Mouse (Mus musculus): ENCODE data around the gene Wdr26.

Gene Wdr26

GRCm38 (mm10) chr1:181234326-181235035, 22.7 kb upstream of the Wdr26 start:
- no peak for DNase-seq

DNA sequence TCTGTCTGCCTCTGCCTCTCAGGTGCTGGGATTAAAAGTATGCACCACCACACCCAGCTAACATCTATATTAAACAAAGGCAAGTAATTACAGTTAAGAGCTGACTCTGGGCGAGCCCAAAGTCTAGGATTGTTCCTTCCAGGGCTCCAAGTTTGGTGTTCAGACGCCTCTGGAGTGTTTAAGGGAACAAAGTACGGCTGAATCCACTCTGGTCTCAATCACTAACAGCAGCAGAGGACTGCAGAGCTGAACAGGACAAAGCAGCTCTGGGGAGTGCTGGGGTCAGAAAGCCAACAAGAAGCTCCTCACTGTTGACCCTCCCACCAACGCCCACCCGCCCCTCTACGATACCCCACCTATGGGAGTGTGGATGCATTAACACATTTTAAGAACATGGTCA, 21.9 kb upstream of the Wdr26 start:
- DNase-seq = no peak

- peak; percentile 46 for DNase-seq
Observed at GRCm38 (mm10) chr1:181232307-181233027, 20.7 kb upstream of the Wdr26 start.

DNA sequence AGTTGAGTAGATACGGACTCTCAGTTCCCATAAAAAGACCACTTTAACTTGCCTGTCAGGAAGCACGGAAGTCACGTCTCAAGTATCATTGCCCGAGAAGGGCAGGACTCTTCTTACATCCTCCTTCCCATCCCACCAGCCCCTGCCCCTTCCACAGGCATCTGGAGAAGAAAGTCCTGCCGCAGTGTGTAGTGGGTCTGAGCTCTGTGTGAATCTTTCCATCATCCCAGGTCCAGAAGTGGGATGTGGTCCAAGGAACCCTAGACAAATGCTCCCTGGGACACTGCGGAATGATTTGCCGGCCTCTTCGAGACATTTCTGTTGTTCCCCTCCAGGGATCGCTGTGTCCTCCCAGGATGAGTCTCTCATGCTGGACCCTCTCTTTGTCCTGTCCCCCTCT, 20.0 kb upstream of the Wdr26 start:
- no peak for DNase-seq

GRCm38 (mm10) chr1:181231262-181231661, 19.5 kb upstream of the Wdr26 start:
- no peak for DNase-seq

DNA sequence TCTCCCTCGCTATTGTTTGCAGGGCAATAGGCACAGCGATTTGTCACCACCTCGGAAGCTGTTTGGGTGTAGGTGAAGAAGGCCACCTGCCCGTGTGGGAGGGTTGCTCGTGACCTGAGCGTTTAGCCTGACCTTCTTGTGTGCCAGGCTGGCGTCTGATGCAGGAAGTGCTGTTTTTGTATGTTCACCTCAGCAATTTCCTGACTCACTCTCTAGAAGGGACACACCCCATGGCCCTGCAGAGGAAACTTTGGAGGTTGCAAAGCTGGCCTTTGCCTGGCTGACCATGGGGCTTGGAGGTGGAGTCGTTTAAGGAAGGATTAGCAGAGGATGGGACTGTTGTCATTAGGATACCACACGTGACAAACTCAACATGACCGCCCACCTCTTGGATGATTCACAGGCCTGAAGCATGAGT, 18.9 kb upstream of the Wdr26 start:
- DNase-seq = no peak

DNA sequence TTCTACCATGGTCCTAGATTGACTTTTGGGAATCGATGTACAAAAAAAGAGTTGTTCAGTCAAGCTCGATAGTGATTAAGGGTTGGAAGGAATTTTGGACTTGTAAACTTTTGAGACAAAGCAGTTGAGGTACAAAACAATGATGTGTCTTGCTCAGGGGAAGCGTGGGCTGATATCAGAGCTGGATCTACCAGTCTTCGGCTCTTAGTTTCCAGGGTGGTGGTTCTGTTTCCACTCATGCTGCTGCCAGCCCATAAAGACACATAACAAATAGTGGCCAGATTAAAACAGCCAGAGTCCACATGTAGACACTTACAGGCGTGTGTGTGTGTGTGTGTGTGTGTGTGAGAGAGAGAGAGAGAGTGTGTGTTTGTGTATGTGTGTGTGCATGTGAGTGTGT, 17.2 kb upstream of the Wdr26 start:
- DNase-seq = no peak

- DNase-seq = no peak
Observed at GRCm38 (mm10) chr1:181228591-181228990, 16.8 kb upstream of the Wdr26 start.

DNA sequence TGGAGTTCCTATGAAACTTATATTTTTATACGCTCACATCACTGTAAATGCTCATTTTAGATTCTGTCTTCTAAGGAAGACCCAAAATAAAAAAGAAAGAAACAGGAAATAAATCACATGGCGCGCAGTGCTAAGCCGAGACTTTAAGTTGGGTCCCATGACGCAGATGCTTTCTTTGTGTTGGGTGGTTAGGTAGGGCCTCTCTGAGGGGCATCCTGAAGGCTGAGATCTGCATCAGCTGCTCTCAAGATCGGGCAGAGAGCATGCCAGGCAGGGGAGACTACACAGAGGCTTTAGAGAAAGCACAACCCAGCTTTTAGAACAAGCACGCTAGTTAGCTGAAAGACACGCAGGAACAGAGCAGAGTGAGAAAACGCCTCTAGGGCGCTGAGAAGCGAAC, 16.0 kb upstream of the Wdr26 start:
- DNase-seq = no peak

- no peak for DNase-seq
Observed at GRCm38 (mm10) chr1:181226850-181227249, 15.0 kb upstream of the Wdr26 start.

GRCm38 (mm10) chr1:181225281-181225680, 13.5 kb upstream of the Wdr26 start:
- DNase-seq = no peak

DNA sequence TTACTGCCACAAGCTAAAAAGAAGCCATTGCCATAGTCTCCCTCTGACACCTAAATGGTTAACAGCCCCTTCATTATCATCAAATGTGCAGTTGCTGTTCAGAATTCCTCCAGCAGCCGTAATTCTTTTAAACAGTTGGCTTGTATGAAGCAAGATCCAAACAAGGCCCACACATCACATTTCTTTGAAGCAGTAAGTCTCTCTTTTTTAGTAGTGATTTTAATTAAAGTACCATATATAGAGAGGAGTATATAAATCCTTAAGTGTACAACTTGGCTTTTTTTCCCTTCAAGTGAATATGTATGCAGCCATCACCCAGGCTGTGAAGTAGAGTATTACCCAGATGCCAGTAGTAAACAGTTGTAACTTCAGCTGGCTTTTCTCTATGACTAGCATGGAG, 10.2 kb upstream of the Wdr26 start:
- no peak for DNase-seq

DNA sequence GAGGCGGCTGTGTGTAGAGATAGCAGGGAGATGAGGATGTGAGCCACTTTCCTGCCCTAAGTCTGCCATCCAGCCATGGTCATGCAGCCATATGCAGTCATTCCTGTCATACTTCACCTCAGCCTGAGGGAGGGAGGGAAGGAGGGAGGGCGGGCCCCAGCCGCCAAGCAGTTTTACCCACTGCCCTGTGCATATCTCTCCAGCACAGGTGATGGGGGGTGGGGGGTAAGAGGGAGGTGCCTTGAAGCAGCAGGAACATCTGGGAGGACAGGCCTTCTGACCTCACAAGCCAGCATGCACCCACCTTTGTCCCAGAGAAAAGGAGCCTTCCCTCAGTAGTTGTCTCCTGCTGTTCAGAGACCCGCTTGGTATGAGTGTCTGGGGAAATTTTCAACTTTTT, 4.5 kb upstream of the Wdr26 start:
- DNase-seq = no peak

DNA sequence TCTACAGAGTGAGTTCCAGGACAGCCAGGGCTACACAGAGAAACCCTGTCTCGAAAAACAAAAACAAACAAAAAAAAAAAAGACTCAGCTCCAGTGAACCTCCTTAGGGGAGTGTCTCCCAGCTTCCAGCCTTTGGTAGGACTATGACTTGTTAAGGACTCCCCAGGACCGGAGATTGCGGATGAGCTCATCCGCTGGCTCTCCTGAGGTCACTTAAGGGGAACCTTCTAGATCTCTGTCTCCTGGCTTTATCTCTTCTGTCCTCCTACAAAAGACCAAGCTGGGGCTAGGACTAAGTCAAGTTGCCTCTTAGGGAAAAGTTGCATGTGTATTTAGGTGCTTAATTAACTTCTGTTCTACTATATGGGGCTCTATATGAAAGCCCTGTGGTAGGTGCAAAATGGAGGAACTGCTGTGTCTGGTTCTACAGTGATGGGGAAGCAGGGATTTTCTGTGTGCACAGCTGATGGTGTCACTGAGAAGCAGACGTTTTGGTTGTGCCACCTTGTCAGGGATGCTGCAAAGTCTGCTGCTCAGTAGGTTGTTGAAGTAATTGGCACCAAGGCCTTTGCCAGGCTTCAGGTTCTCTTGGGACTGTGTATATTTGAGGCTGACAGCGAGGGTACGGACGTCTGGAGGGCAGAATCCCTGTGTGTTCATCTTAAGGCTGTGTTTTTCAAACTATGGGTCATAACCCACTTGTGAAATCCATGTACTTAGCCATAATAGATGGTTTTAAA, 2.7 kb upstream of the Wdr26 start:
- DNase-seq = no peak

GRCm38 (mm10) chr1:181211403-181211919, 340 bp downstream of the Wdr26 start:
- peak; percentile 44 for DNase-seq

DNA sequence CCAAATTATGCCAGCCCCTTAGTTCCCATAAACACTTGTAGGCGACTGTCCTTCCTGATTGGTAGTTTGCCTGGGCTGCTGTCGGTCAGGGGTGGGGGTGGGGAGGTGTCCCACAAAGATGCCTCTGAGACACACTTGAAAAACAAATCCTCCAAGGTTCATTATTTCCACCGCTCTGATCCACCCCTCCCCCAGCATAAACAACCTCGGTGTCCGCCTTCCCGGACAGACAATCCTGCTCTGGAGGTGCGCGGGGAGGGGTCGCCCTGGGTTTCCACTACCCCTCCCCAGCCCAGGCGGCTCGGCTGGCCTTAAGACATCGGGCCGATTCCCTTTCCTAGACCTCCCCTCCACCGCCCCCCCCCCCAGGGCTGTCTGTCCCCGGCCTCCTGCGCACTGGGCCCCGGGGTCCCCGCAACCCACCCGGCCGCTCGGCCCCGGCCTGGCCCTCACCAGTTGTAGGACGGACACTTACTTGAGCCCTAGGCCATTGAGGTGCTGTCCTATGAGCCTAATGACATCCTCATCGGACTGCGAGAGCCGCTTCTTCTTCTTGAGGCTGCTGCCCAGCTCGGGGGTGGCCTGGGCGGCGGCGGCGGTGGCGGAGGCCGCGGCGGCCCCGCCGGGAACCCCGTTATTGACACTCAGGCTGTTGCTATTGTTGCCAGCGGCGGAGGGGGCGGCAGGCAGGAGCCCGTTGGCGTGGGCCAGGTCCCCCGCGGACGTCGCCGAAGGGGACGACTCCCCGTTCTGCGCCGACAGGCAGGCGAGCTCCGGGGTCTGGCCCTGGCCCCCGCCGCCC, 999 bp downstream of the Wdr26 start:
- peak; percentile 41 for DNase-seq

- no peak for DNase-seq
Observed at GRCm38 (mm10) chr1:181210147-181210546, 1.7 kb downstream of the Wdr26 start.

- DNase-seq = no peak
Observed at GRCm38 (mm10) chr1:181199446-181199845, 12.4 kb downstream of the Wdr26 start.

- DNase-seq = no peak
Observed at GRCm38 (mm10) chr1:181188925-181189324, 22.9 kb downstream of the Wdr26 start.

GRCm38 (mm10) chr1:181170210-181170609, 41.6 kb downstream of the Wdr26 start:
- DNase-seq = no peak

GRCm38 (mm10) chr1:181168377-181168776, 43.4 kb downstream of the Wdr26 start:
- DNase-seq = no peak

DNA sequence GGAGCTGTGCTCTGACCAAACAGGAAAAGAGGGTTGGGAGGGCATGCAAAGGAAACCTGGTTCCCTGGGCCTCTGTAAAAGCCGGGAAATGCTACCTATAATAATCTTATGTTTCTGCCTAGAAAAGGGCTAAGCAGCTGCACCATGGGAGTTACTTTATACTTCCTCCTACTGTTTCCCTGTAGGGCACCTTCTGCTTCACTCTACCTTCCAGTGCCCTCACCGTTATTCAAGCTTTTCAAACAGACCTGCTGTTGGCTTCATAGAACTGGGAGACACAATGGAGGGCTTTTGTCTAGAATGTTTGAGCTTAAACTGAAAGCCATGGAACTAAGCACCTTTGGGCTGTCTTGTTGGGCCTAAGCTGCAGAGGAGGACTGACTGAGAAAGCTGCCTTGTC, 44.0 kb downstream of the Wdr26 start:
- DNase-seq = no peak

DNA sequence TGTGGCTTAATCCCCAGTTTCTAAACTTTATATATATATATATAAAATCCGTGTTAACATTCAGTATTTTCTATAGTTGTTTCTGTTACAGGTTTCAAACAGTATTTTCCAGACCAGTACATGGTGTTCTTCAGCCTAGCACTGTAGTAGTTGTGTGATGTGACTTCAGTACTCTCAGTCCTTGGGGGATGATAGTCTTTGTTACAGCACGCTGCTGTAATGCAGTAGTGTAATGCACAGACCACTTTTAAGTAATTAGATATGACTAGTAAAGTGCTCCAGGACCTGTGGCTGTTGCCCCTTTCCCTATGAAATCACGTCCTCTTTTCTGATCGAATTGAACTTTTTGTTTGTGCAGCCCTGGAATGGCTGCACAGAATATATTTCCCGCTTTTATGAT, 60.3 kb downstream of the Wdr26 start:
- DNase-seq = no peak
